Mouse (Mus musculus): ENCODE data around the gene Pheta1. TPM values are rescaled to one million over a fixed set of nuclear protein-coding genes. Genes with fewer than 3 reads are reported as not detected.

The Pheta1 gene
- polyA plus RNA-seq (2014; fragmentation: Illumina TruSeq; extraction: RNeasy Lipid Tissue Mini Kit (QIAGEN cat#74804); ENCODE audit: low replicate concordance) = 0.59 TPM

DNA sequence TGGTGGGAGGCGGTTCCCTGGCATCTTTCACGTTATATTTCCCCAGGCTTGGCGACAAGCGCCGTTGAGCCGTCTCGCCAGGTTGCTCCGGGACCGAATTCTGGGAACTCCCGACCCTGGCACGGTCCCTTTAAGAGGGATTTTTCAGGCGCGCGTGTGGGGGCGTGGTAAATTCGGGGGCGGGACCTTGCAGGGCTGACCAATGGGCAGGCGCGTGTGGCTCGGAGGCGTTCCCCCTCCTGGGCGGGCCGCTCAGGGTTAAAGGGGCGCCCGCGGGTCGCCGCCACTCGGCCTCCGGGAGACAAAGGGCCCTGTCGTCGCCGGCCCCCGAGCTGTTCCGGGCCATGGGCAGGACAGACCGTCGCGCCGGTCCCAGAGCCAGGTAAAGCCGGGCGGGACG is at the start of gene Pheta1:
Gene Pheta1 (plus strand): TSS at position 242 of the 400 bp plus-strand sequence.

DNA sequence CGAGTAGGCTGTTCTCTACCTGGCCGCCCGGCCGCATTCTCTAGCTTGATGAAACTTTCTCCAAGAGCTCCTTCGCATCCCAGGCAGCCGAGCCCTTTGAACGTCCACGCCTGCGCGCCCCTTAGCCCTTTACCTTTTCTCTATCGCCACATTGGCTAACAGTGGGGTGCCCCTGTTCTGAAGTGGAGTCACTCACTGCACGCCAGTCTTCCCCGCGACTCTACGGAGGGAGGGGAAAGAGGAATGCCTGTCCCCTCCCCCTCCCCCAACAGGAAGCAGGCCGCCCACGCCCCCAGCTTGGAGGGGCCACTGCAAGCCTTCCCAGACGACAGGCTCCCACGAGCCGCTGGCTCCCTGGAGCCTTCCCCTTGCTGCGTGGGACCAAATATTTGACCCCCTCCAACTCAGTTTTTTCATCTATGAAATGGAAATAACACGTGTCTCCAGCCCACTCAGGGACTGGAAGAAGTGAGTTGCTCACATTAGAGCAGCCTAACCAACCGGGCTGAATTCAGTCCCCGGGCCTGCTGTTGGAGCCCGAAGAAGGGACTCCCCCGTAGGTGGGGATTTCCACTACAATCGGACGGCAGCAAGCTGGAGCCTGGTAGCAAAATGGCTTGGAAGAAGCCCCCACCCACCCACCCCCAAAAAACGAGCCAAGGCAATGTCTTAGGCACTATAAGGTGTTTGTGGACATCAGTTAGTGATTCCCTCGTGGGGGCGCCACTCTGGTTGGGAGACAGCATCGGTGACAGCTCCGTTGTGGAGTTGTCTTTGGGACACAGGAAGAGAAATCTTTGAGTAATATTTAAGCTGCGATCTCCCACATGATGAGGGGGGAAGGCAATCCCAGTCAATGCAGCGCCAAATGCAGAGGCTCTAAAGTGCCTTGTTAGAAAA is 11.1 kb upstream of the Pheta1 start, which contains the start of gene Sh2b3:
Gene Sh2b3 (minus strand): TSS at position 206 of the 900 bp plus-strand sequence.

Other genes with a start within 250 kb of the Pheta1 start
- 4.4 TPM for gene Acad12, start 230.0 kb upstream of the Pheta1 start, polyA plus RNA-seq (2014; fragmentation: Illumina TruSeq; extraction: RNeasy Lipid Tissue Mini Kit (QIAGEN cat#74804); ENCODE audit: low replicate concordance)
- 0.74 TPM for gene Acad10, start 188.5 kb upstream of the Pheta1 start, polyA plus RNA-seq (2014; fragmentation: Illumina TruSeq; extraction: RNeasy Lipid Tissue Mini Kit (QIAGEN cat#74804); ENCODE audit: low replicate concordance)
- gene Brap, start 188.4 kb upstream of the Pheta1 start, polyA plus RNA-seq (2014; fragmentation: Illumina TruSeq; extraction: RNeasy Lipid Tissue Mini Kit (QIAGEN cat#74804); ENCODE audit: low replicate concordance) = 20.0 TPM
- gene Atxn2, start 137.6 kb upstream of the Pheta1 start, polyA plus RNA-seq (2014; fragmentation: Illumina TruSeq; extraction: RNeasy Lipid Tissue Mini Kit (QIAGEN cat#74804); ENCODE audit: low replicate concordance) = 160 TPM
- gene Sh2b3, start 11.3 kb upstream of the Pheta1 start, polyA plus RNA-seq (2014; fragmentation: Illumina TruSeq; extraction: RNeasy Lipid Tissue Mini Kit (QIAGEN cat#74804); ENCODE audit: low replicate concordance) = 13.2 TPM
- 0.19 TPM for gene Cux2, start 201.1 kb downstream of the Pheta1 start, polyA plus RNA-seq (2014; fragmentation: Illumina TruSeq; extraction: RNeasy Lipid Tissue Mini Kit (QIAGEN cat#74804); ENCODE audit: low replicate concordance)

All from small intestine, adult 10 weeks (tissue).